Mouse (Mus musculus) MEL (cell line): ENCODE measurements around the gene Hbp1. TPM values are rescaled to one million over a fixed set of nuclear protein-coding genes. Genes with fewer than 3 reads are reported as not detected.
A peak's percentile ranks its signal among the peaks of the same experiment; 100 is the strongest.

ENCODE experiments used
- DNase-seq: peaks from one replicate; pipeline ENCODE4 v3.0.0; 2011; ENCODE audit warnings: low read depth, low spot score
- H3K27ac ChIP-seq: 2 replicates; pipeline ENCODE4 v1.5.1; 2012; ENCODE audit warnings: low read depth, mild to moderate bottlenecking, control low read depth, low read length, moderate library complexity; ENCODE audit not compliant: control insufficient read depth
- H3K27me3 ChIP-seq, 2 experiments: fragments of 150-350 bp in 1 of 2; sonication (generic) in 1 of 2; 2 replicates each; pipeline ENCODE4 v1.6.1; 2012; ENCODE audit warnings: low read length in 2 of 2, mild to moderate bottlenecking in 2 of 2, improper control_type of control experiment in 1 of 2, moderate library complexity in 1 of 2; ENCODE audit not compliant: insufficient read depth in 2 of 2, control insufficient read depth in 1 of 2
- H3K36me3 ChIP-seq, 2 experiments: 2 replicates each; pipeline ENCODE4 v1.6.1; 2012 to 2014; ENCODE audit warnings: low read length in 2 of 2, improper control_type of control experiment in 1 of 2, inconsistent platforms in 1 of 2, mild to moderate bottlenecking in 1 of 2; ENCODE audit not compliant: insufficient read depth in 2 of 2, control insufficient read depth in 1 of 2
- H3K4me1 ChIP-seq, 2 experiments: fragments of 150-350 bp in 1 of 2; sonication (generic) in 1 of 2; 2 replicates each; pipeline ENCODE4 v1.6.1; 2012; ENCODE audit warnings: low read length in 2 of 2, improper control_type of control experiment in 1 of 2, mild to moderate bottlenecking in 1 of 2; ENCODE audit not compliant: insufficient read depth in 2 of 2, control insufficient read depth in 1 of 2
- H3K4me3 ChIP-seq, 2 experiments: fragments of 150-350 bp in 1 of 2; sonication (generic) in 1 of 2; 2 replicates each; pipeline ENCODE4 v1.5.1; 2012; ENCODE audit warnings: low read depth in 2 of 2, low read length in 2 of 2, mild to moderate bottlenecking in 2 of 2, moderate library complexity in 2 of 2, control low read depth in 1 of 2, improper control_type of control experiment in 1 of 2; ENCODE audit not compliant: control insufficient read depth in 1 of 2, insufficient read depth in 1 of 2
- H3K79me2 ChIP-seq: 2 replicates; pipeline ENCODE4 v1.6.1; 2012; ENCODE audit warnings: mild to moderate bottlenecking, low read length, moderate library complexity; ENCODE audit not compliant: control insufficient read depth, poor library complexity, insufficient read depth
- H3K9ac ChIP-seq: 2 replicates; pipeline ENCODE4 v1.6.1; 2012; ENCODE audit warnings: low read depth, mild to moderate bottlenecking, control low read depth, low read length, moderate library complexity; ENCODE audit not compliant: control insufficient read depth, poor library complexity, severe bottlenecking
- H3K9me3 ChIP-seq: fragments of 150-350 bp; sonication (generic); replicated peaks from 2 replicates; pipeline ENCODE4 v1.6.1; 2012; ENCODE audit warnings: mild to moderate bottlenecking, low read length, improper control_type of control experiment, moderate library complexity; ENCODE audit not compliant: insufficient read depth
- BHLHE40 ChIP-seq: IDR thresholded peaks from 2 replicates; pipeline ENCODE4 v1.6.1; 2012; ENCODE audit warnings: low read depth, mild to moderate bottlenecking, inconsistent platforms, low read length, improper control_type of control experiment, borderline replicate concordance
- E2F4 ChIP-seq: IDR thresholded peaks from 2 replicates; pipeline ENCODE4 v1.6.1; 2011; ENCODE audit warnings: low read depth, low read length, improper control_type of control experiment, borderline replicate concordance
- ELF1 ChIP-seq: IDR thresholded peaks from 2 replicates; pipeline ENCODE4 v1.6.1; 2014; ENCODE audit warnings: low read depth, mild to moderate bottlenecking, inconsistent platforms, low read length, improper control_type of control experiment, moderate library complexity
- EP300 ChIP-seq, 2 experiments: IDR thresholded peaks; 2 replicates each; pipeline ENCODE4 v1.6.1; 2011; ENCODE audit warnings: improper control_type of control experiment in 2 of 2, low read length in 2 of 2, low read depth in 1 of 2, mild to moderate bottlenecking in 1 of 2
- ETS1 ChIP-seq: IDR thresholded peaks from 2 replicates; pipeline ENCODE4 v1.6.1; 2012; ENCODE audit warnings: low read depth, mild to moderate bottlenecking, inconsistent platforms, low read length, improper control_type of control experiment, moderate library complexity
- GABPA ChIP-seq: IDR thresholded peaks from 2 replicates; pipeline ENCODE4 v1.6.1; 2012; ENCODE audit warnings: low read depth, mild to moderate bottlenecking, inconsistent platforms, low read length, improper control_type of control experiment, moderate library complexity
- GATA1 ChIP-seq: IDR thresholded peaks from 2 replicates; pipeline ENCODE4 v1.6.1; 2011; ENCODE audit warnings: low read depth, low read length, improper control_type of control experiment
- MAZ ChIP-seq: IDR thresholded peaks from 2 replicates; pipeline ENCODE4 v1.6.1; 2012; ENCODE audit warnings: low read depth, mild to moderate bottlenecking, inconsistent platforms, low read length, improper control_type of control experiment
- MXI1 ChIP-seq: IDR thresholded peaks from 2 replicates; pipeline ENCODE4 v1.6.1; 2011; ENCODE audit warnings: mild to moderate bottlenecking, low read depth, low read length, improper control_type of control experiment
- MYC ChIP-seq: IDR thresholded peaks from 2 replicates; pipeline ENCODE4 v1.6.1; 2011; ENCODE audit warnings: low read depth, mild to moderate bottlenecking, low read length, improper control_type of control experiment, moderate library complexity
- POLR2AphosphoS5 ChIP-seq: IDR thresholded peaks from 2 replicates; pipeline ENCODE4 v1.6.1; 2012; ENCODE audit warnings: low read depth, borderline replicate concordance, mild to moderate bottlenecking, inconsistent platforms, low read length, moderate library complexity, mixed read lengths
- RAD21 ChIP-seq: IDR thresholded peaks from 2 replicates; pipeline ENCODE4 v1.6.1; 2011; ENCODE audit warnings: mild to moderate bottlenecking, low read depth, low read length, improper control_type of control experiment
- RCOR1 ChIP-seq: IDR thresholded peaks from 2 replicates; pipeline ENCODE4 v1.6.1; 2012; ENCODE audit warnings: low read depth, mild to moderate bottlenecking, inconsistent platforms, low read length, improper control_type of control experiment
- TAL1 ChIP-seq: IDR thresholded peaks from 2 replicates; pipeline ENCODE4 v1.6.1; 2012; ENCODE audit warnings: mild to moderate bottlenecking, inconsistent platforms, low read length, moderate library complexity, mixed read lengths
- TBP ChIP-seq: IDR thresholded peaks from 2 replicates; pipeline ENCODE4 v1.8.0; 2011; ENCODE audit warnings: low read depth, low read length, improper control_type of control experiment
- TCF12 ChIP-seq: IDR thresholded peaks from 2 replicates; pipeline ENCODE4 v1.6.1; 2014; ENCODE audit warnings: low read depth, mild to moderate bottlenecking, inconsistent platforms, low read length, improper control_type of control experiment, moderate library complexity
- USF1 ChIP-seq: IDR thresholded peaks from 2 replicates; pipeline ENCODE4 v1.6.1; 2014; ENCODE audit warnings: low read depth, mild to moderate bottlenecking, inconsistent platforms, low read length, improper control_type of control experiment, moderate library complexity
- ZC3H11A ChIP-seq: IDR thresholded peaks from 2 replicates; pipeline ENCODE4 v1.6.1; 2012; ENCODE audit warnings: low read depth, mild to moderate bottlenecking, inconsistent platforms, low read length, improper control_type of control experiment
- ZKSCAN1 ChIP-seq: IDR thresholded peaks from 2 replicates; pipeline ENCODE4 v1.6.1; 2012; ENCODE audit warnings: low read depth, mild to moderate bottlenecking, inconsistent platforms, low read length, improper control_type of control experiment, moderate library complexity
- ZNF384 ChIP-seq: IDR thresholded peaks from 2 replicates; pipeline ENCODE4 v1.6.1; 2012; ENCODE audit warnings: low read depth, mild to moderate bottlenecking, inconsistent platforms, low read length, improper control_type of control experiment
- polyA plus RNA-seq, 2 experiments: library from polyadenylated mRNA; stranded (reverse) in 1 of 2; unstranded in 1 of 2; fragments of >175 nt in 1 of 2; fragments of >200 nt in 1 of 2; gene quantifications; 2 replicates each; pipeline versions ENCODE4 v1.2.1 to v1.2.4; 2012; ENCODE audit warnings: low replicate concordance in 2 of 2, low read depth in 1 of 2; ENCODE audit not compliant: insufficient read length in 2 of 2, insufficient read depth in 1 of 2, missing spikeins in 1 of 2
- total RNA-seq: library from RNA; depleted of rRNA; stranded (reverse); fragments of 300-350 nt; gene quantifications from 2 replicates; pipeline ENCODE4 v1.2.3, GENCODE M21; 2012

The Hbp1 gene
- total and polyA plus RNA-seq, 3 experiments = 4.3 to 8.8 TPM; not detected in 1

DNA sequence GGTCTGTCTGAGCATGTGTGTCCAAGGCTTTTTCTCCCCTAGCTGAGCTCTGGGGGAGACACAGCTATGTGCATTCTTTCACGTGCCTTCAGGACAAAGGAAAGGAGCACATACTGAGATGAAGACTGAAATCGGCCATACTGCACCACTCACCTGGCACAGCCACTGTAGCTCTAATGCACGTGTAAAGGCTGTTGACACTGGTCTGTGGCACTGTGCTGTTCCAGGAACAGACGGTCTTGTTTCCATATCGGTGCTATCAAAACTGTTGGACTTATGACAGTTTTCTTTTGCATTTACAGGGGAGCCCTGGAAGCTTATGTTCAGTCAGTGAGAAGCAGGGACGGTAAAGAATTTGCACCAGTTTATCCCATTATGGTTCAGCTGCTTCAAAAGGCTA is 25.0 kb downstream of the Hbp1 start:
- H3K27me3 ChIP-seq = no peaks in the 10 kb centered on the region
- peaks cover 0 to 7% of the 10 kb centered on the region in 2 experiments; a peak in 2 of 4 replicates for H3K4me1 ChIP-seq
- no peak overlapping the region for H3K27ac ChIP-seq
- no peak overlapping the region for H3K9ac ChIP-seq
- H3K79me2 ChIP-seq = no peaks in the 10 kb centered on the region
- TF ChIP-seq USF1 = no peak
- TF ChIP-seq TBP = no peak
- TF ChIP-seq MYC = no peak
- no peak for TF ChIP-seq TAL1
- TF ChIP-seq ETS1 = no peak
- TF ChIP-seq RAD21 = no peak
- TF ChIP-seq ZKSCAN1 = no peak
- no peak for TF ChIP-seq ELF1
- TF ChIP-seq MXI1 = no peak
- H3K36me3 ChIP-seq = peaks cover 0 to 4% of the 10 kb centered on the region in 2 experiments
- DNase-seq = no peak
- no peaks in the 10 kb centered on the region for H3K9me3 ChIP-seq
- H3K4me3 ChIP-seq = no peak overlapping the region

DNA sequence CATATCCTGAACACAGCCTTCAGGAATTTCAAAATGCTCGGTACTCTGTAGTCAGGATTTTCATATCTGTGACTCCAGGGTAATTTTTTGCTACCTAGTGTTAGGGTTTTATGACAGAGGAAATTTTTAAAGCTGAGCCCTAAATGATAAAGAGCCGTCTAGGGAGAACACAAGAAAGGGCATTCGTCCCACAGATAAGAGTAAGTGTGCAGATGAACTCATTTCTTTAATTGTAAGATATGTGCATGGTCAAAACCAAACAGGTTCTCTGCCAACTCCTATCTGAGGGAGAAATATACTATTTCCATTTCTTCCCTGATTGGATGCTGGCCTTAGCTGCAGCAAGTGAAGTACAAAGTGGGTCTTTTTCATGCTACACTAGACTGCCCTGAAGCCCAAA is 26.2 kb downstream of the Hbp1 start:
- no peaks in the 10 kb centered on the region for H3K9me3 ChIP-seq
- no peak overlapping the region for H3K27ac ChIP-seq
- peaks cover 0 to 4% of the 10 kb centered on the region in 2 experiments for H3K36me3 ChIP-seq
- DNase-seq = peak; percentile 45
- H3K4me1 ChIP-seq = peaks cover 0 to 7% of the 10 kb centered on the region in 2 experiments; a peak in 2 of 4 replicates
- no peak overlapping the region for H3K4me3 ChIP-seq
- peak; percentile 57; the same call in 1 of the 2 replicates for TF ChIP-seq TCF12
- 0 out of 2 replicates have a peak, but pooled peaks have one; percentile 32 for TF ChIP-seq ETS1
- TF ChIP-seq BHLHE40 = no peak
- TF ChIP-seq E2F4 = no peak
- TF ChIP-seq ZNF384 = no peak
- TF ChIP-seq ZC3H11A = no peak
- peak; percentile 44 for TF ChIP-seq RCOR1
- no peak for TF ChIP-seq GABPA
- TF ChIP-seq RAD21 = no peak; the same call in 1 of the 2 replicates
- TF ChIP-seq EP300 (IDR thresholded peaks at IDR 0.05; ENCODE audit: low read depth in 1 of 2, low read length in 2 of 2) = peak; percentile 66
- no peak for TF ChIP-seq ELF1
- no peak for TF ChIP-seq MXI1
- peak; percentile 4; the same call in 1 of the 2 replicates for TF ChIP-seq TAL1
- TF ChIP-seq POLR2AphosphoS5 = no peak
- no peak for TF ChIP-seq MAZ
- peak; percentile 62 for TF ChIP-seq GATA1
- no peak overlapping the region for H3K9ac ChIP-seq
- H3K27me3 ChIP-seq = no peaks in the 10 kb centered on the region
- H3K79me2 ChIP-seq = no peaks in the 10 kb centered on the region
